ENCODE assay signal across 15 mouse cellular contexts in the genomic region with DNA sequence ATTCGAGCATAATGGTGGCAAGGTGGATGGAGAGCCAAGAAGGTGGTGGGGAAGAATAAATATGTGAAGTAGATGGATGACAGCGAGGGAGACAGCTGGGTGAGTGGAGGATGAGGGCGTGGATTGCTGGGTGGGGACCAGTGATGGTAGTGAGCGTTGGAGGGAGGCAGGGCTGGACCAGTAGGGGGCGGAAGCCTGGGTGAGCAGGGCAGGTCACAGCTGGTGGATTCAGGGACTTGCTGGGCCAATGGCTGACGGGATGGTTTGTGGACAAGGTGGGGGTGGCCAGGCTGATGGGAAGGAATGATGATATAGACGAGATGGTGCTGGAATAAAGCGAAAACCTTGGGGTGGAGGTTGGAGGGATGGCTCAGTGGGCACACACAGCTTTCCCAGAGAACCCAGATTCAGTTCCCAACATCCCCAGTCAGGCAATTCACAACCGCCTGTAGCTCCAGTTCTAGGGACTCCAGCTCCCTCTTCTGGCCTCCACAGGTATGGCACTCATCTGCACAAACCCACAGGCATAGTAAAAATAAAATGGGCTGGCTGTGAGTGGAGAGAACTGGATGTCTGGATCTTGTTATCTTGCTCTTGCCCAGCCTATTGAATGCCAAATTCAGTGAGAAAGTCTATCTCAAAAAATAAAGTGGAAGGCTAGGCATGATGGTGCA. TPM values are rescaled to one million over a fixed set of nuclear protein-coding genes. Genes with fewer than 3 reads are reported as not detected.
A peak's percentile ranks its signal among the peaks of the same experiment; 100 is the strongest.
DNase-seq lines count a peak whose midpoint lies in the region; ATAC-seq and TF ChIP-seq lines count a peak whose summit lies in the region.
"Had no signal": no experiment of that assay in that cellular context is flagged by ENCODE, and none has a peak within 500 bp of the region (broad histone marks: within the 10 kb centered on the region; RNA-seq: fewer than 3 reads in every experiment).

No protein-coding gene starts in this region.

- no peak overlapping the region for H3K4me2 ChIP-seq in kidney, embryonic 14.5 days (replicated peaks; ENCODE audit: low read depth, low read length)
- H3K4me2 ChIP-seq: heart, embryonic 11.5 days; hindbrain, embryonic 14.5 days; neural tube, embryonic 12.5 days had no signal

- intact Hi-C loops in left cerebral cortex, adult 2 months (cut with DNase I) = no loop called here

- peak; percentile 31 for TF ChIP-seq CTCF in left cerebral cortex, adult 2 months (IDR thresholded peaks at IDR 0.05)

- ATAC-seq in kidney, embryonic 14.5 days (ENCODE audit: low FRiP score, low TSS enrichment) = no peak
- ATAC-seq in frontal cortex, adult (ENCODE audit: low TSS enrichment) = no peak

- WGBS in kidney, embryonic 14.5 days = 69% methylated on average over 9 of the region's 9 CpGs

- DNase-seq in left cerebral cortex, adult 2 months (ENCODE audit: extremely low spot score in 1 of 2, low spot score in 2 of 2) = no peak
- DNase-seq in left cerebral cortex, adult 9 months (ENCODE audit: low spot score in 2 of 2) = no peak
- DNase-seq in A20 (ENCODE audit: low read depth, low spot score) = peak; percentile 48
- DNase-seq in ES-E14 (ENCODE audit: low read depth, low spot score) = peak; percentile 69
- DNase-seq in induced T-regulatory cell, adult 2 months (ENCODE audit: low read depth) = peak; percentile 43
- DNase-seq in adrenal gland, postnatal 25 days = no peak
- DNase-seq: right cerebral cortex, postnatal 4 days had no signal

- peaks cover 21% of the 10 kb centered on the region for H3K27me3 ChIP-seq in kidney, embryonic 14.5 days (ENCODE audit: control insufficient read depth, insufficient read depth, low read length)

- H3K36me3 ChIP-seq in ES-E14 (ENCODE audit: control insufficient read depth, insufficient read depth, low read length, poor library complexity, severe bottlenecking) = no peaks in the 10 kb centered on the region
- no peaks in the 10 kb centered on the region for H3K36me3 ChIP-seq in kidney, embryonic 14.5 days (ENCODE audit: control insufficient read depth, insufficient read depth, low read length)
- H3K36me3 ChIP-seq: limb, embryonic 10.5 days; neural tube, embryonic 12.5 days had no signal

- no peak overlapping the region for H3K27ac ChIP-seq in left cerebral cortex, adult 2 months
- H3K27ac ChIP-seq in ES-E14 (ENCODE audit: insufficient read depth, low read depth, low read length, poor library complexity, severe bottlenecking) = no peak overlapping the region
- no peak overlapping the region for H3K27ac ChIP-seq in kidney, embryonic 14.5 days (ENCODE audit: low read depth, low read length)
- H3K27ac ChIP-seq: hindbrain, embryonic 14.5 days; limb, embryonic 10.5 days; macrophage; neural tube, embryonic 12.5 days had no signal

- peaks cover 0 to 11% of the 10 kb centered on the region in 2 experiments; a peak in 2 of 4 replicates for H3K4me1 ChIP-seq in ES-E14 (ENCODE audit: control insufficient read depth in 2 of 2, insufficient read depth in 2 of 2, low read length in 2 of 2, poor library complexity in 1 of 2)
- H3K4me1 ChIP-seq in kidney, embryonic 14.5 days (ENCODE audit: control insufficient read depth, insufficient read depth, low read length) = no peaks in the 10 kb centered on the region

- no peaks in the 10 kb centered on the region for H3K9me3 ChIP-seq in ES-E14 (ENCODE audit: control insufficient read depth, insufficient read depth, low read depth, low read length)
- H3K9me3 ChIP-seq in kidney, embryonic 14.5 days (ENCODE audit: control insufficient read depth, low read length) = no peaks in the 10 kb centered on the region
- H3K9me3 ChIP-seq: limb, embryonic 10.5 days; neural tube, embryonic 12.5 days had no signal

- in situ Hi-C loops in ES-E14 (cut with MboI; ENCODE audit: low sequenced_read_pairs in 2 of 2, unreplicated experiment in 2 of 2) = no loop called here

- no peak overlapping the region for H3K9ac ChIP-seq in ES-E14 (ENCODE audit: insufficient read depth, low read depth, low read length, poor library complexity, severe bottlenecking)
- H3K9ac ChIP-seq in kidney, embryonic 14.5 days (ENCODE audit: low read depth, low read length) = no peak overlapping the region
- H3K9ac ChIP-seq: hindbrain, embryonic 14.5 days; neural tube, embryonic 12.5 days had no signal

- no peak overlapping the region for H3K4me3 ChIP-seq in left cerebral cortex, adult 2 months
- no peak overlapping the region for H3K4me3 ChIP-seq in ES-E14 (ENCODE audit: insufficient read depth in 1 of 2, low read depth in 1 of 2, low read length in 2 of 2, poor library complexity in 1 of 2, severe bottlenecking in 1 of 2)
- no peak overlapping the region for H3K4me3 ChIP-seq in kidney, embryonic 14.5 days (ENCODE audit: low read length)
- H3K4me3 ChIP-seq: limb, embryonic 10.5 days; neural tube, embryonic 12.5 days had no signal

TF ChIP-seq in ES-E14, 5 proteins besides CTCF, POLR2A, EP300 and RAD21:
- TF ChIP-seq ZC3H11A (IDR thresholded peaks at IDR 0.05; ENCODE audit: borderline replicate concordance, low read depth, low read length) = peak; percentile 31; the same call in 1 of the 2 replicates
- TF ChIP-seq ZNF384 (IDR thresholded peaks at IDR 0.05; ENCODE audit: low read depth, low read length) = no peak

RNA-seq across cellular contexts. Expression of gene Mybpc2, which starts 5.1 kb away (rescaled TPM):
- under 1 TPM in 1 of 2 experiments, not detected in 1; 0.29 TPM for total RNA-seq in left cerebral cortex, adult 2 months (2021)
- 0.80 and 1.6 TPM in 2 replicates for total RNA-seq in ES-E14 (2012; rRNA removed)
- polyA plus RNA-seq in kidney, embryonic 14.5 days (2014; fragmentation: Nextera tagmentation; extraction: Ambion mirVana) = 0.06 and 0.18 TPM in 2 replicates
- not detected in 2 replicates for total RNA-seq in adrenal gland, postnatal 25 days (2021)
- polyA plus RNA-seq: embryonic facial prominence, embryonic 11.5 days; macrophage had no signal

RNA-seq across cellular contexts. Expression of gene Spib, which starts 12.5 kb away (rescaled TPM):
- total RNA-seq in left cerebral cortex, adult 2 months (2021) = under 1 TPM in 1 of 2 experiments, not detected in 1; 0.20 TPM
- 0.67 and 0.90 TPM in 2 replicates for total RNA-seq in ES-E14 (2012; rRNA removed)
- polyA plus RNA-seq in kidney, embryonic 14.5 days (2014; fragmentation: Nextera tagmentation; extraction: Ambion mirVana) = not detected in 2 replicates
- total RNA-seq in adrenal gland, postnatal 25 days (2021) = 0.43 TPM in 1 of 2 replicates, not detected in the other
- polyA plus RNA-seq: embryonic facial prominence, embryonic 11.5 days; heart, embryonic 11.5 days; limb, embryonic 10.5 days; neural tube, embryonic 12.5 days had no signal

RNA-seq across cellular contexts. Expression of gene Fam71e1, which starts 23.0 kb away (rescaled TPM):
- total RNA-seq in left cerebral cortex, adult 2 months (2021) = 10 to 100 TPM; 15.5 to 21.0 TPM
- 3.4 and 4.2 TPM in 2 replicates for total RNA-seq in ES-E14 (2012; rRNA removed)
- 13.2 and 16.6 TPM in 2 replicates for polyA plus RNA-seq in kidney, embryonic 14.5 days (2014; fragmentation: Nextera tagmentation; extraction: Ambion mirVana)
- total RNA-seq in adrenal gland, postnatal 25 days (2021) = 12.3 and 17.5 TPM in 2 replicates

RNA-seq across cellular contexts. Expression of gene Emc10, which starts 23.0 kb away (rescaled TPM):
- total RNA-seq in left cerebral cortex, adult 2 months (2021) = 100 to 1,000 TPM; 192 to 201 TPM
- total RNA-seq in ES-E14 (2012; rRNA removed) = 64.2 and 104 TPM in 2 replicates
- 122 and 138 TPM in 2 replicates for polyA plus RNA-seq in kidney, embryonic 14.5 days (2014; fragmentation: Nextera tagmentation; extraction: Ambion mirVana)
- 83.9 and 97.6 TPM in 2 replicates for total RNA-seq in adrenal gland, postnatal 25 days (2021)

RNA-seq across cellular contexts. Expression of gene Pold1, which starts 29.3 kb away (rescaled TPM):
- total RNA-seq in left cerebral cortex, adult 2 months (2021) = 1 to 10 TPM; 8.8 to 9.4 TPM
- 108 and 156 TPM in 2 replicates for total RNA-seq in ES-E14 (2012; rRNA removed)
- 51.6 and 69.5 TPM in 2 replicates for polyA plus RNA-seq in kidney, embryonic 14.5 days (2014; fragmentation: Nextera tagmentation; extraction: Ambion mirVana)
- 14.2 and 22.6 TPM in 2 replicates for total RNA-seq in adrenal gland, postnatal 25 days (2021)

Comparison
In these comparisons a context has a peak if more than half of its experiments do, and no peak if none do; other contexts are left out.
1. DNase-seq: peak in A20 (single experiment), ES-E14 (single experiment) and induced T-regulatory cell, adult 2 months (single experiment); none in left cerebral cortex, adult 2 months (0 of 2), left cerebral cortex, adult 9 months (0 of 2) and adrenal gland, postnatal 25 days (single experiment).